Comparison of ENCODE assay signal across 8 mouse cellular contexts in genomic region chr4:57916201-57916661, GRCm38 (mm10). TPM values are rescaled to one million over a fixed set of nuclear protein-coding genes. Genes with fewer than 3 reads are reported as not detected.
DNase-seq lines count a peak whose midpoint lies in the region; ATAC-seq and TF ChIP-seq lines count a peak whose summit lies in the region.

Gene D630039A03Rik, minus strand, starts transcription at chr4:57916297.

- H3K36me3 ChIP-seq in heart, adult 2 months (ENCODE audit: control insufficient read depth, insufficient read depth, low read length), result no peaks in the 10 kb centered on the region
- H3K36me3 ChIP-seq in E14TG2a.4 (ENCODE audit: insufficient read depth, low read length), result no peaks in the 10 kb centered on the region
- H3K36me3 ChIP-seq in midbrain, embryonic 16.5 days (ENCODE audit: control insufficient read depth, insufficient read depth, low read length), result no peaks in the 10 kb centered on the region

- no peak within 1 kb of the TSS for H3K4me2 ChIP-seq in midbrain, embryonic 16.5 days (ENCODE audit: low read length)

- no peaks in the 10 kb centered on the region for H3K79me2 ChIP-seq in heart, adult 2 months (replicated peaks; ENCODE audit: control insufficient read depth, insufficient read depth, low read length)

- H3K4me1 ChIP-seq in heart, adult 2 months (ENCODE audit: control insufficient read depth, insufficient read depth, low read length), result no peaks in the 10 kb centered on the region
- H3K4me1 ChIP-seq in E14TG2a.4 (replicated peaks; ENCODE audit: low read depth, low read length), result peaks cover 66% of the 10 kb centered on the region
- H3K4me1 ChIP-seq in midbrain, embryonic 16.5 days (ENCODE audit: control insufficient read depth, insufficient read depth, low read length), result no peaks in the 10 kb centered on the region

- intact Hi-C loops in heart, adult 2 months (cut with DNase I), result no loop called here

- peak; percentile 33 for ATAC-seq in common myeloid progenitor, adult 5-6 weeks (replicated peaks; ENCODE audit: low read depth, poor library complexity, severe bottlenecking)
- ATAC-seq in midbrain, embryonic 16.5 days, result no peak

- H3K4me3 ChIP-seq in heart, adult 2 months, result no peak within 1 kb of the TSS
- peak within 1 kb of the TSS; percentile 54 for H3K4me3 ChIP-seq in E14TG2a.4 (replicated peaks; ENCODE audit: low read length)
- no peak within 1 kb of the TSS for H3K4me3 ChIP-seq in midbrain, embryonic 16.5 days (ENCODE audit: low read depth, low read length)

- no peaks in the 10 kb centered on the region for H3K27me3 ChIP-seq in heart, adult 2 months (ENCODE audit: control insufficient read depth, insufficient read depth, low read length)
- H3K27me3 ChIP-seq in E14TG2a.4 (ENCODE audit: insufficient read depth, low read length), result peaks cover 5% of the 10 kb centered on the region; the same call in 1 of the 2 replicates
- no peaks in the 10 kb centered on the region for H3K27me3 ChIP-seq in midbrain, embryonic 16.5 days (ENCODE audit: control insufficient read depth, insufficient read depth, low read depth, low read length)

- TF ChIP-seq POLR2A in heart, adult 2 months (IDR thresholded peaks at IDR 0.05; ENCODE audit: insufficient read depth, low read depth, low read length), result no peak

- no peak within 1 kb of the TSS for H3K27ac ChIP-seq in heart, adult 2 months
- no peak within 1 kb of the TSS for H3K27ac ChIP-seq in midbrain, embryonic 16.5 days (ENCODE audit: low read length)

- TF ChIP-seq EP300 in heart, adult 2 months (IDR thresholded peaks at IDR 0.05; ENCODE audit: insufficient read depth, low read depth, low read length), result no peak

- no peak for TF ChIP-seq CTCF in heart, adult 2 months (IDR thresholded peaks at IDR 0.05)
- TF ChIP-seq CTCF in E14TG2a.4 (conservative IDR thresholded peaks at IDR 0.05; ENCODE audit: low read length), result no peak

- 9% methylated on average over 9 of the region's 9 CpGs for WGBS in heart, adult 2 months
- WGBS in midbrain, embryonic 16.5 days, result 28% methylated on average over 9 of the region's 9 CpGs

- DNase-seq in heart, adult 2 months, result no peak
- no peak for DNase-seq in heart, adult 9 months (ENCODE audit: low spot score in 2 of 2)
- peak; percentile 80 for DNase-seq in kidney, postnatal 10 days
- DNase-seq in lung, postnatal 25 days (ENCODE audit: low spot score), result peak; percentile 38
- no peak for DNase-seq in right cerebral cortex, adult 2 months (ENCODE audit: low spot score in 2 of 2)

- H3K9me3 ChIP-seq in E14TG2a.4 (ENCODE audit: low read length), result no peaks in the 10 kb centered on the region
- no peaks in the 10 kb centered on the region for H3K9me3 ChIP-seq in midbrain, embryonic 16.5 days (replicated peaks; ENCODE audit: control insufficient read depth, low read length, poor library complexity, severe bottlenecking)

- peak within 1 kb of the TSS; percentile 13; the same call in 1 of the 2 replicates for H3K9ac ChIP-seq in heart, adult 2 months (ENCODE audit: low read depth, low read length)
- H3K9ac ChIP-seq in midbrain, embryonic 16.5 days (ENCODE audit: low read depth, low read length), result no peak within 1 kb of the TSS

RNA-seq across cellular contexts. Expression of gene D630039A03Rik, which starts in this region (rescaled TPM):
- under 1 TPM; 0.13 to 0.27 TPM for total RNA-seq in heart, adult 2 months (2021)
- 0.29 and 0.31 TPM in 2 replicates for polyA plus RNA-seq in heart, adult 2 months (2012; rRNA removed)
- not detected in 2 replicates for total RNA-seq in common myeloid progenitor, adult 5-6 weeks (2017)
- 0.11 TPM in 1 of 2 replicates, not detected in the other for polyA plus RNA-seq in midbrain, embryonic 16.5 days (2015; fragmentation: Nextera tagmentation; extraction: Ambion mirVana)

Comparison
In these comparisons a context has a peak if more than half of its experiments do, and no peak if none do; other contexts are left out.
1. Peak in ATAC-seq in common myeloid progenitor, adult 5-6 weeks; RNA of the gene not detected or under 1 TPM.
2. DNase-seq: peak in kidney, postnatal 10 days (single experiment) and lung, postnatal 25 days (single experiment); none in heart, adult 2 months (0 of 2), heart, adult 9 months (0 of 2) and right cerebral cortex, adult 2 months (0 of 2).